Mouse (Mus musculus) kidney, adult 2 months (tissue): ENCODE results near the gene Zfp683. TPM values are rescaled to one million over a fixed set of nuclear protein-coding genes. Genes with fewer than 3 reads are reported as not detected.

Experiments
- DNase-seq: peaks from one replicate; pipeline ENCODE4 v3.0.0; 2021
- H3K27ac ChIP-seq: fragments of 200-500 bp; 2 replicates; pipeline ENCODE4 v1.5.1; 2012; ENCODE audit warnings: low read depth, low read length, control low read depth, inconsistent platforms; ENCODE audit not compliant: insufficient read depth
- H3K27me3 ChIP-seq: fragments of 200-500 bp; replicated peaks from 2 replicates; pipeline ENCODE4 v1.6.1; 2012; ENCODE audit warnings: mild to moderate bottlenecking, moderate library complexity, low read length, inconsistent platforms; ENCODE audit not compliant: control insufficient read depth, insufficient read depth
- H3K36me3 ChIP-seq: fragments of 200-500 bp; 2 replicates; pipeline ENCODE4 v1.6.1; 2012; ENCODE audit warnings: mild to moderate bottlenecking, moderate library complexity, low read length, inconsistent platforms; ENCODE audit not compliant: control insufficient read depth, insufficient read depth
- H3K4me1 ChIP-seq: fragments of 200-500 bp; 2 replicates; pipeline ENCODE4 v1.6.1; 2011; ENCODE audit warnings: low read length; ENCODE audit not compliant: control insufficient read depth, insufficient read depth
- H3K4me3 ChIP-seq: fragments of 200-500 bp; 2 replicates; pipeline ENCODE4 v1.5.1; 2011; ENCODE audit warnings: mild to moderate bottlenecking, low read depth, low read length, control low read depth; ENCODE audit not compliant: insufficient read depth
- CTCF ChIP-seq: fragments of 200-500 bp; conservative IDR thresholded peaks from 2 replicates; pipeline ENCODE4 v1.5.1; 2011; ENCODE audit warnings: low read depth, mild to moderate bottlenecking, control low read depth, low read length, moderate library complexity, mixed read lengths; ENCODE audit not compliant: insufficient read depth, insufficient read length
- POLR2A ChIP-seq: fragments of 200-500 bp; IDR thresholded peaks from one replicate; pipeline ENCODE4 v1.6.1; 2011; ENCODE audit warnings: low read depth, low read length, control low read depth
- WGBS: fragments of 180-500 bp; shearing (Covaris S2); methylation state at CpG from one replicate; pipeline ENCODE4 v1.1.7; 2018; 5-methylcytosine and 5-hydroxymethylcytosine counted together
- polyA plus RNA-seq: library from polyadenylated mRNA; depleted of rRNA; stranded (reverse); fragments of >200 nt; gene quantifications from 2 replicates; pipeline ENCODE4 v1.2.3, GENCODE M21; 2012

Gene Zfp683
- polyA plus RNA-seq, 1 experiment: 0.81 TPM

DNA sequence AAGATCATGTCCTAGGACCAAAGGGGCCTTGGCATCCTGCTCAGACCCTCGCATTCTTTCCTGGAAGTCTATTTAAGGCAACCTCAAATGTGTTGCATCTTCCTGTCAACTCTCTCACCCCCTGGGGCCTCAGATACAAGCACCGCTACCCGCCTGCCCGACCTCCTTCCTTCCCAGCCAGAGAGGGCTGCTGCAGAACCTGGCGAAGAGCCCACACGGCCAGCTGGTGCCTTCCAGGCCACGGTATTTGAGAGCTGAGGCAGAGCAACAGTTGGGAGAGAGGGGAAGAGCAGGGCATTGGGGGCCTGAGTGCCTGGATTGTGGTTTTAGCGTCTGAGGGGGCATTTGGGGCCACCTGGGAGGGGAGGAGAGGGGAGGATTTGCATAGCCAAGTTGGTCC, 1.1 kb upstream of the Zfp683 start:
- TF ChIP-seq POLR2A (no peak), CTCF (no peak)
- H3K36me3 ChIP-seq: no peaks in the 10 kb centered on the region
- no peak for DNase-seq

DNA sequence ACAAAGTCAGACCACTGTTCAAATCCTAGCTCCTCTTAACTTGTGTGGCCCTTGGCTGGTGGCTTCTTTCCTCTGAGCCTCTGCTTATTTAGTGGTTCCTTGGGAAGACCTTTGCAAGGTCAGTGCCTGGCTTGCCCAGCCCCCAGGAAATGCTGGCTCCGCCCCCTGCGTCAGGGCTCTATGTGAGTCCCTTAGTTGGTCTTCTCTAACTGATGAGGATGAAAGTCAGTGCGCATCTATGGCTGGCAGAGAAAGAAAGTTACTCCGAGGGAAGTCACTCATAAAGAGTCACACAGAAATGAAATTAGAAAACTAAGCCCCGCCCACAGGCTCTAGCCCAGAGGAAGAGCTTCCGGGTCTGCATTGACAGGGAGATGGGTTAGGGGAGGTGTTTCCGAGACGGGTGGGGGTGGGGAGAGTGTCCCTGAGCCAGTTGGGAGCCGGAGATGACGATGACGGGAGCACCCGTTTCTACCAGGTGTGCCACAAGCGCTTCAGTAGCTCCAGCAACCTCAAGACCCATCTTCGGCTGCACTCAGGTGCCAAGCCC, 4.6 kb downstream of the Zfp683 start:
- Histone ChIP-seq H3K27me3 (no peaks in the 10 kb centered on the region), H3K4me1 (no peaks in the 10 kb centered on the region), H3K36me3 (no peaks in the 10 kb centered on the region), H3K27ac (no peak overlapping the region), H3K4me3 (no peak overlapping the region)
- TF ChIP-seq POLR2A: no peak
- no peak for TF ChIP-seq CTCF
- WGBS: 27% methylated on average over 14 of the region's 14 CpGs
- no peak for DNase-seq

More for the DNA sequence above, 1.1 kb upstream of the Zfp683 start:
- no peak overlapping the region for H3K27ac ChIP-seq
- 33% methylated on average over 8 of the region's 8 CpGs for WGBS
- H3K4me3 ChIP-seq: no peak overlapping the region
- H3K27me3 ChIP-seq: no peaks in the 10 kb centered on the region
- H3K4me1 ChIP-seq: no peaks in the 10 kb centered on the region

DNA sequence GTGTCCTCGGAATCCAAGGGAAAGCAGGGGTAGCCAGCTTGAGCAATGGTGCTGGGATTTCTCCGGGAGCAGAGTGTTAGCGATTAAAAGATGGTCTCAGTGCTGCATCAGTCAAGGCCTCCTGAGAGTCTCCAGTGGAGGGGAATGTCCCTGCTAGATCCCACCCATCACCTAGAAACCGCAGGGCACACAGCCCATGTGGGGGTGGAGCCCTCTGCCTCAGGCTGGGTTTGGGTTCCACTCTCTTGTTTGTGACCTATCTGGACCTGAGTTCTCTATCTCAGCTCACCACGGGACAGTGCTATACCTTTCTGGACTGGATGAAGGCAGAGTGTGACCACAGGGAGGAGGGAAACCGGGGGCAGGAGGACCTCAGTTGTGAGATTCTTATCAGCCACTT, 5.3 kb downstream of the Zfp683 start:
- no peak for DNase-seq

DNA sequence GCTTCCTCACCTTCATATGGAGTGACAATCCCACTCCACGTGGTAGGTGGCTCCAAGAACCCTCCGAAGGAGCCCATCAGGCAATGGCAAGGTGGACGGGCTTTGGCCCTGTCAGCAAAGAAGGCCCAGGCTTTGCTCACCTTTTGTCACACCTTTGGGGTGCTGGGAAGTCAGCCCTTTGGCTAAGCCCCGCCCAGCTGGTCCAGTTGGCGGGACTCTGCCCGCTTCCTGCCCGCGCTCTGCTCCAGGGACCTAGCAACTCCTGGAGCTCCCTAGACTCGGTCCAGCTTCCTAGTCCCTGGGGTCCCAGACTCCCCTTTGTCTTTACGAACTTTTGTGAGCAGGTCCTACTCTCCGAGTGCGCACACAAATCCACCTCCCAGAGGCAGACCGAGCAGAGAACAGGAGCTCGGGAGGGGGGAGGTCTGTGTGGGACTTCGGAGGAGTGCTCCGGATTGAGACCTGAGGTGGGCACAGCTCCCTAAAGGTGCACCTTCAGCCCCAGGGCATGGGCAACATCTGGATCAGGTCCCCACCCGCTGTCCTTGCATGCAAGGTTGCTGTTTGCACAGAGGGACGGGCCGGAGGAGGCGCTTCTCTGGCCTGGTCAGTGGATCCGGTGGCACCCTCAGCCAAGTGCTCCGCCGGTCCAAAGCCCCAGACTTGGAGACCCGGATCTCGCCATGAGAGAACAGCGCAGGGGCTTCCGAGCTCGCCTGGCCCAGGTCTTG, 6.7 kb downstream of the Zfp683 start, which contains the start of gene Crybg2:
Crybg2 (plus strand) TSS at position 681 of the 731 bp plus-strand sequence.
- no peaks in the 10 kb centered on the region for H3K27me3 ChIP-seq
- no peak within 1 kb of the TSS for H3K27ac ChIP-seq
- H3K36me3 ChIP-seq: no peaks in the 10 kb centered on the region
- no peak for TF ChIP-seq POLR2A
- TF ChIP-seq CTCF: no peak
- 72% methylated on average over 28 of the region's 28 CpGs for WGBS
- no peak for DNase-seq
- no peak within 1 kb of the TSS for H3K4me3 ChIP-seq
- H3K4me1 ChIP-seq: no peaks in the 10 kb centered on the region; the same call in 1 of the 2 replicates

More for the DNA sequence above, 5.3 kb downstream of the Zfp683 start:
- H3K27ac ChIP-seq: no peak overlapping the region
- no peak for TF ChIP-seq POLR2A
- no peak for TF ChIP-seq CTCF
- no peak overlapping the region for H3K4me3 ChIP-seq
- no peaks in the 10 kb centered on the region for H3K36me3 ChIP-seq
- no peaks in the 10 kb centered on the region for H3K27me3 ChIP-seq
- WGBS: 86% methylated on average over 6 of the region's 6 CpGs
- H3K4me1 ChIP-seq: no peaks in the 10 kb centered on the region

DNA sequence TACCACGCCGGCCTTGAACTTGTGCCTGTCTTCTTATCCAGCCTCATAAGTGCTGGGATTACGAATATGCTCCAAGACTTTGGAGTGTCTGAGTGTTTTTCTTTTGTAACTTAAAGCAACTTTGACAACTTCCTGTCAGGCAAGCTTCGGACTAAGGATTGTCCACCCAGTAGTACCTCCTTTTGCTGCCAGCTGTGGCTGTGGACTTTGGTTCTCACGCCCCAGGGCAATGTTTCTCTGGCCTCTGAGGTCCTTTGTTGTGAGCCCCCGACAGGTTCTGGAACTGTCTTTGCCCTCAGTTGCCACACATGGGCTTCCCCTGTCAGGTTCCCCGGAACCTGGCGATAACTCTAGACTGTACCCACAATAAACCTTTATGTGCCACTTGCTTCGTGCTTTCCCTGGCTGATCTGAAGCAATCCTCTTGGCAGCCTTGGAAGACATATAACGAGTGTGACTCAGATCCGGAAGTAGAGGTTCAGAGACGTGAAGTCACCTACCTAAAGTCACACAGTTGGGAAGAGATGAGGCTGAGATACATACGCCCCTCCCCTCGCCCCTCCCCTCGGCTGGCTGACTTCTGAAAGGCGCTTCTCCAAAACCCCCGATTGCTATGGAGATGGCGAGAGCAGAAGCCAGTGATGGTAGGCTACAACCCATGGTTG, 7.7 kb downstream of the Zfp683 start:
- peak; percentile 69 for DNase-seq
- no peak overlapping the region for H3K27ac ChIP-seq

DNA sequence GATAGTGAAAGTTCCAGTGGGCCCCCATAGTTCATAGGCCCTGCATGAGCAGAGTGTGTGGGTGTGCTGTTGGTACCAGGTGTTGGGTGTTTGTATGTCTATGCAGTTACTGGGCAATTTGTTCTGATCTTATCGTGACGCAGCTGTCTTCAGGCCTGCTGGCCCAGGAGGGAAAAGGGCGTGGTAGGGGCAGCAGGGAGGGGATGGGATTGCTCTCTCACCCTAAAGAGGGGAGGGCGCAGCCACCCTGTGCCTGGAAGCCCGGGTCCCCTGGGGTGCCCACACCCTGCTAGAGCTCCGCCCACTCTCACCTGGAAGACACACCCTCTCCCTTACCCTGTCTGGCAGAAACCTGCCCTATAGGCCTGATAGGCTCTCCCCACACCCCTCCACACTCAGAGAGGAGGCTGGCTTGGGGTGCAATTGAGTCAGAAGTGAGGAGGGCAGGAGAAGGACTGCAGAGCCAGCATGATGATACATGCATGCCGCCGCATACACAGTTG, 8.4 kb downstream of the Zfp683 start:
- Histone ChIP-seq H3K27me3 (no peaks in the 10 kb centered on the region), H3K4me1 (no peaks in the 10 kb centered on the region; the same call in 1 of the 2 replicates), H3K36me3 (no peaks in the 10 kb centered on the region), H3K27ac (no peak overlapping the region), H3K4me3 (no peak overlapping the region)
- WGBS: 72% methylated on average over 8 of the region's 8 CpGs
- TF ChIP-seq POLR2A (no peak), CTCF (no peak)
- DNase-seq: no peak

More for the DNA sequence above, 7.7 kb downstream of the Zfp683 start:
- H3K4me1 ChIP-seq: no peaks in the 10 kb centered on the region; the same call in 1 of the 2 replicates
- no peaks in the 10 kb centered on the region for H3K36me3 ChIP-seq
- WGBS: 64% methylated on average over 18 of the region's 18 CpGs
- TF ChIP-seq POLR2A (no peak), CTCF (no peak)
- H3K4me3 ChIP-seq: no peak overlapping the region
- H3K27me3 ChIP-seq: no peaks in the 10 kb centered on the region

DNA sequence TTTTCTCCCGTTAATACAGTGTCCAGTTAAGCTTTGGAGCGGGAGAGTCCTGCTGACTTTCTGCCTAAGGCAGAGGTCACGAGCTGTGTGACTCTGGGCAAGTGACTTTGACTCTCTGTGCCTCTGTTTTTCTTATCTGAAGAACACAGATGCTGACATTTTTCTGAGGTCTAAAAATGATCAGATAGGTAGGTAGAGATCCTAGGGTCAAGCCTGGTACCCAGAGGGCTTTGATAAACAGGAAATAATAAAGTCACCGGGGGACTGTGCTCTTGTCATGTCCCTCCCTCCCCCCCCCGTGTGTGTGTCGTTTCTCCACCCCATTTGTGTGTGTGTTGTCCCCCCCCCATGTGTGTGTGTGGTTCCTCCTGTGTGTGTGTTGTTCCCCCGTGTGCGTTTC, 8.9 kb downstream of the Zfp683 start:
- H3K4me1 ChIP-seq: peaks cover 1% of the 10 kb centered on the region; the same call in 1 of the 2 replicates
- DNase-seq: no peak
- TF ChIP-seq POLR2A (no peak), CTCF (no peak)
- 65% methylated on average over 8 of the region's 8 CpGs for WGBS
- no peaks in the 10 kb centered on the region for H3K36me3 ChIP-seq
- H3K27me3 ChIP-seq: no peaks in the 10 kb centered on the region
- no peak overlapping the region for H3K4me3 ChIP-seq
- H3K27ac ChIP-seq: no peak overlapping the region
